Mouse (Mus musculus) yolk sac, embryonic 10.5 days (tissue): Measurements from ENCODE around the gene Mss51.

Experiments
- DNase-seq: peaks from one replicate; pipeline ENCODE4 v3.0.0-alpha.2; 2017; ENCODE audit warnings: low spot score

Mss51 gene

DNA sequence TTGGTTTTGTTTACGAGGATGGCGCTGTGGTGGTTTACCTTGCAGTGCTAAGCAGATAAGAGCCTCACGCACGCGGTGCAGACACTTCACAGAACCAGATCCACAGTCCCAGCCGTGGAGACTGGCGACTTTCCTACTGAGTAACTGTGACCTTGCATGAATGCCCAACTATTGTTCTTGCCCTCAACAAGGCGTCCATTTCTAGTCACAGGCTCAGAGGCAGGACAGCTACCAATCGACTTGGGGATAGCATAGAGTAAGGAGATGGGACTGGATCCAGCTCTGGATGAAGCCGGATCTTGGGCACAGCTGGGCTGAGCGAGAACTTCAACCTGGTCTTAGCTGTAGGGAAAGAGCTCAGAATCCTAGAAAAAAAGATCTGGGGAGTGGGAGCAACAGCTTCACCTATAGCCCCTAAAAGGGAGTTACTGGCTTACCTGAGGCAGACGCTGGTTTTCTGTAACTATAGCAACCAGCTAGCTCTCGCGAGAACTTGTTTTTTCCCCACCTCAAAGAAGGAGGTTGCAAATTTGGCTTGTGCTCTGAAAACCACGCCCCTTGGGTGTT is 44.9 kb downstream of the Mss51 start, which contains the start of gene Cfap70:
TSS of gene Cfap70 (minus strand) at position 462 of the 567 bp plus-strand sequence.
- DNase-seq = peak; percentile 68

DNA sequence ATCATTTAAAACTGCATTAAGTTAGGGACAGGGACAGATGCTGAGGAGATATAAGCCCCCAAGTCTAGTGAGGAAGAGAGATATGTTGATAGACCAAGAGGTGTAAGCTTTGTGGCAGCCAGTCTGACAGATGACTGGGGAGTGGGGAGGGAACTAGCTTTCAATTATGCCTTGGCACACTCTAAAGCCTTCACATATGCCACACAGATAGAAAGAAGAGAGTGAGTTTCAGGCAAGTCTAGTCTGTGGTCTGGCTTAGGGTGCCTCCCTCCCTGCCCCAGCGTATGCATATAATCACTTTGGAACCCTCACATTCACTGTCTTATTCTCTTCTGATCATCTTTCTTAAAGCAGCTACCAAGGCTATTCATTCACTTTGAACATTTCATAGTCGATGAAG is 45.4 kb downstream of the Mss51 start:
- DNase-seq = no peak

DNA sequence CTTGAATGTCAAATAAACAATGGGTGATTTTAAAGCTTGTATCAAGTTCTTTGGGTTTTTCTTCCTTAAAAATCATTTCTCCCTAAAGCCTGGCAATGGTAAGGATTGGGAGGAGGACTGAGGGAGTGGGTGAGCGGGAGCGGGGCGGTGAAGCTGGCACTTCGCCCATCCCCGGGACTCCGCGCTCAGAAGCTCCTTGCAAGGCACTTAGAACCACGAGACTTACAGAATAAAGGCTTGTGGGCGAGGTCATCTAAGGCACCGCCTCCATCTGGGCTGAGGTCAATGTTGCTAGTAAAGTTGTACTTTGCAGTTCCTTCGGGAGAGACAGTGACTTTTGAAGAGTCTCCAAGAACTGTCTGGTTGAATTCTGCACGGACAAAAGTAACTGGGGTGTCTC is 49.5 kb downstream of the Mss51 start:
- DNase-seq = no peak

DNA sequence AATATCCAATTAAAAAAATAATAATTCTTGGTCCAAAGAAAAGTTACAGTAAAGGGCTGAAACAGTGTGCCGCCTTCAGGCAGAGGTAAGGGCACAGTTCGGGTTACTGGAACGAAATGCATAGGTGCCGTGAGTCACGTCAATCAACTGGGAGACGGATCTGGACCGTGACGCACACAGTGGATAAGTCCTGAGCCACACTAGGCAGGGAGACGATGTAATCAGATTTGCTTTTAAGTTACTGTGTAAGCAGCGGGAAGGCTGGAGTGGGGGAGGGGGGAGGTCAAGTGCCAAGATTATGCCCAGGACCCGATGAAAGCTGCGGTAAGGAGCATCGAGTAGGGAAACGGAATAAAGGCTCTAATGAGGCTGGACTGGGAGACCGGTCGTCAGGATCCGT is 54.4 kb downstream of the Mss51 start:
- DNase-seq = no peak

DNA sequence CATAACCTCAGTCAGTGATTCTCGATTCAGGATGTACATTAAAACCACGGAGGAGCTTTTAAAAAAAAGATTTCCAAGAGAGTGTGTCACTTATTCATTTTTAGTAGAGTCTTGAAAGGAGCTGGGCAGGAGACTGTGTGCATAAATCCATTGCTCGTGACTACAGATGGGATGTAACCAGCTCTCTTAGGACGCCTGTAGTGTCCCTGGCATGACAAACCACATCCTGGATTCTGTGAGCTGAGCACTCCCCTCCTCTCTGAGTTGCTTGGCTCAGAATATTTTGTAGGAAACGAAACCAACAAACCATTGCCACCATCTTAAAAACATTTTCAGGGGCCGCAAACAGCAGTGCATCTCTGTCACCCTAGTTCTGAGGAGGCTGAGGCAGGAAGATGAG is 59.7 kb downstream of the Mss51 start:
- DNase-seq = no peak
